Mouse (Mus musculus): ENCODE results near the gene Mdm4.

DNA sequence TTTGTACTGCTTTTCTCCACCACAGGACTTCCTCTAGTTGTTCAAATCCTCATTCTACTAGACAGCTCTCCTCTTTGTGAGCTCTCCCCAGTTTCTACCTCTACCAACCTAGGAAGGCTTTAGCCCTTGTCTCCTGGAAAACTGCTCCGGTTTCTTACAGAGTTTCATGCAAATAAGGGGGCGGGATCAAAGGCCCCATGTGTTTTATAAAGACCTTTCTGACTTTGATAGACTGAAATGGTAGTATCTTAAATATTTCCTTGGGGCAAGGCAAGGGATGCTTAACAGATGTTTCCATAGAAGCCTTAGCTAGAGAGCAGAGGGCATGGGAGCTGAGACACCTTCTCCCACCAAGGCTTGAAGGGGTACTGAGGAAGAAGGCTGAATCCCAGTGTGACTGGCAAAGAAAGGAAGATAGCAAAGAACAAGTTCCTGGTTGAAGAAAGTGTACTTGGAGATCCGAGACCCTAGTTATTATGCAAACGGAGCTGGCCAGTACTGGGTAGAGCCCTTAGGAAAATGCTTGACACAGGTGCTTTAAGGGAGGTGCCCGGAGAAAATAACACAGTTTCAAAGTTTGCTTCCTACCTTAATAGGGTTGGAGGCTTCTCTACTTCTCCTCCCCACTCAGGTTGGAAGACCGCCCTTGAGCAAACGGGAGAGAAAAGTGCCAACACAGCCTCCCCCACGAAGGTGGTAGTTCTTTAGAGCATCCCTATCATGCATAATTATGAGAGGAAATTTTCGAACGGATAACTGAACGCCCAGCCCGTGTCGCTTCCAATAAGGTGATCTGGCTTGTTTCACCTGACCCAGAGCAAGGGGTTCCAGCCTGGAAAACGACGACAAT is 14.9 kb upstream of the Mdm4 start, which contains the start of gene Pik3c2b:
- TF ChIP-seq ZC3H11A (IDR thresholded peaks at IDR 0.05; ENCODE audit: borderline replicate concordance, low read depth, low read length) (no peak), MAFK (IDR thresholded peaks at IDR 0.05; ENCODE audit: insufficient read depth, low read depth, low read length) (no peak), HCFC1 (IDR thresholded peaks at IDR 0.05; ENCODE audit: borderline replicate concordance, insufficient read depth, low read length) (no peak)

Measured in ES-E14 (cell line).